Mouse (Mus musculus) CH12.LX (cell line): Measurements from ENCODE around the gene Rasgrp2. TPM values are rescaled to one million over a fixed set of nuclear protein-coding genes. Genes with fewer than 3 reads are reported as not detected.

Experiments used
- DNase-seq: peaks from one replicate; pipeline ENCODE4 v3.0.0-alpha.2; 2013; ENCODE audit errors: extremely low read depth
- H3K27ac ChIP-seq: 2 replicates; pipeline ENCODE4 v1.5.1; 2012; ENCODE audit warnings: low read depth, mild to moderate bottlenecking, control low read depth, moderate library complexity; ENCODE audit not compliant: insufficient read depth
- H3K27me3 ChIP-seq: replicated peaks from 2 replicates; pipeline ENCODE3; 2012; ENCODE audit warnings: inconsistent platforms
- H3K36me3 ChIP-seq, 2 experiments: replicated peaks in 1 of 2; 2 replicates each; pipeline versions ENCODE3 to v1.6.1; 2012; ENCODE audit warnings: inconsistent platforms in 1 of 2, low read length in 1 of 2, mild to moderate bottlenecking in 1 of 2, mixed read lengths in 1 of 2, moderate library complexity in 1 of 2; ENCODE audit not compliant: control insufficient read depth in 1 of 2, insufficient read depth in 1 of 2
- H3K4me1 ChIP-seq, 2 experiments: 2 replicates each; pipeline ENCODE4 v1.6.1; 2012; ENCODE audit warnings: inconsistent platforms in 1 of 2, moderate library complexity in 1 of 2; ENCODE audit not compliant: insufficient read depth in 2 of 2, control insufficient read depth in 1 of 2
- H3K4me2 ChIP-seq: 2 replicates; pipeline ENCODE4 v1.6.1; 2012; ENCODE audit warnings: low read depth, mild to moderate bottlenecking, control low read depth; ENCODE audit not compliant: poor library complexity, insufficient read depth, severe bottlenecking
- H3K4me3 ChIP-seq, 3 experiments: fragments of 150-350 bp in 1 of 3; sonication (generic) in 1 of 3; replicated peaks in 1 of 3; 2 replicates each; pipeline versions ENCODE3 to v1.5.1; 2011 to 2012; ENCODE audit warnings: low read depth in 2 of 3, low read length in 2 of 3, mild to moderate bottlenecking in 2 of 3, moderate library complexity in 2 of 3, control low read depth in 1 of 3, improper control_type of control experiment in 1 of 3, inconsistent platforms in 1 of 3, mixed read lengths in 1 of 3; ENCODE audit not compliant: poor library complexity in 1 of 3
- H3K79me2 ChIP-seq: replicated peaks from 2 replicates; pipeline ENCODE4 v1.6.1; 2012; ENCODE audit warnings: mild to moderate bottlenecking, moderate library complexity; ENCODE audit not compliant: control insufficient read depth, poor library complexity, insufficient read depth, severe bottlenecking; ENCODE audit errors: extremely low read depth
- H3K9ac ChIP-seq: 2 replicates; pipeline ENCODE4 v1.6.1; 2012; ENCODE audit warnings: low read depth, mild to moderate bottlenecking, control low read depth, moderate library complexity; ENCODE audit not compliant: insufficient read depth
- H3K9me3 ChIP-seq: replicated peaks from 2 replicates; pipeline ENCODE3; 2012; ENCODE audit warnings: low read length, inconsistent platforms, mixed read lengths
- BHLHE40 ChIP-seq: IDR thresholded peaks from 2 replicates; pipeline ENCODE4 v1.6.1; 2011; ENCODE audit warnings: mild to moderate bottlenecking, low read depth, low read length, improper control_type of control experiment
- CHD1 ChIP-seq: IDR thresholded peaks from 2 replicates; pipeline ENCODE4 v1.6.1; 2012; ENCODE audit warnings: low read depth, low read length, improper control_type of control experiment, inconsistent platforms
- ELF1 ChIP-seq: IDR thresholded peaks from 2 replicates; pipeline ENCODE4 v1.6.1; 2014; ENCODE audit warnings: low read depth, mild to moderate bottlenecking, inconsistent platforms, low read length, improper control_type of control experiment
- GABPA ChIP-seq: IDR thresholded peaks from 2 replicates; pipeline ENCODE4 v1.6.1; 2012; ENCODE audit warnings: low read depth, low read length, improper control_type of control experiment, inconsistent platforms; ENCODE audit not compliant: insufficient replicate concordance
- HCFC1 ChIP-seq: IDR thresholded peaks from 2 replicates; pipeline ENCODE4 v1.6.1; 2012; ENCODE audit warnings: low read depth, mild to moderate bottlenecking, inconsistent platforms, low read length, improper control_type of control experiment
- IRF4 ChIP-seq: IDR thresholded peaks from 2 replicates; pipeline ENCODE4 v1.6.1; 2014; ENCODE audit warnings: low read depth, mild to moderate bottlenecking, inconsistent platforms, low read length, improper control_type of control experiment
- KAT2A ChIP-seq: IDR thresholded peaks from 2 replicates; pipeline ENCODE4 v1.6.1; 2012; ENCODE audit warnings: low read length, improper control_type of control experiment, inconsistent platforms; ENCODE audit not compliant: insufficient replicate concordance
- MAX ChIP-seq: IDR thresholded peaks from 2 replicates; pipeline ENCODE4 v1.6.1; 2011; ENCODE audit warnings: low read length, improper control_type of control experiment
- MXI1 ChIP-seq: IDR thresholded peaks from 2 replicates; pipeline ENCODE4 v1.6.1; 2011; ENCODE audit warnings: mild to moderate bottlenecking, low read depth, low read length, improper control_type of control experiment
- PAX5 ChIP-seq: IDR thresholded peaks from 2 replicates; pipeline ENCODE4 v1.6.1; 2012; ENCODE audit warnings: low read length, inconsistent platforms, mixed read lengths
- SMC3 ChIP-seq: IDR thresholded peaks from 2 replicates; pipeline ENCODE4 v1.6.1; 2011; ENCODE audit warnings: low read depth, low read length, improper control_type of control experiment
- TBP ChIP-seq: conservative IDR thresholded peaks from 2 replicates; pipeline ENCODE4 v1.6.1; 2011; ENCODE audit warnings: low read depth, low read length, improper control_type of control experiment
- TCF12 ChIP-seq: IDR thresholded peaks from 2 replicates; pipeline ENCODE4 v1.6.1; 2014; ENCODE audit warnings: low read depth, mild to moderate bottlenecking, inconsistent platforms, low read length, improper control_type of control experiment
- USF2 ChIP-seq: conservative IDR thresholded peaks from 2 replicates; pipeline ENCODE4 v1.6.1; 2011; ENCODE audit warnings: low read depth, low read length, improper control_type of control experiment
- ZKSCAN1 ChIP-seq: IDR thresholded peaks from 2 replicates; pipeline ENCODE4 v1.6.1; 2012; ENCODE audit warnings: low read depth, inconsistent platforms, low read length, improper control_type of control experiment, borderline replicate concordance
- dilution Hi-C: fragments of 300-500 bp; cut with MboI; formaldehyde crosslinking; loops from 2 replicates; pipeline ENCODE4 v1.14.3; 2020; ENCODE audit warnings: low sequenced_read_pairs; ENCODE audit not compliant: extremely low pct_unique_long_range_greater_than_20kb, extremely low pct_ligation_motif_present
- in situ Hi-C: fragments of 300-500 bp; cut with MboI; formaldehyde crosslinking; loops from 3 replicates; pipeline ENCODE4 v1.14.3; 2019; ENCODE audit warnings: low sequenced_read_pairs, low pct_ligation_motif_present, low pct_unique_long_range_greater_than_20kb, mixed read lengths
- polyA plus RNA-seq: library from polyadenylated mRNA; unstranded; fragments of >175 nt; gene quantifications from 2 replicates; pipeline ENCODE4 v1.2.1, GENCODE M21; 2012; ENCODE audit warnings: low read depth; ENCODE audit not compliant: insufficient read length
- total RNA-seq, 2 experiments: library from RNA; depleted of rRNA; stranded (reverse); fragments of 300-350 nt in 1 of 2; fragments of >200 nt in 1 of 2; gene quantifications; 2 replicates each; pipeline ENCODE4 v1.2.3; 2012 to 2014

The Rasgrp2 gene
- total and polyA plus RNA-seq, 3 experiments = 9.3 to 26.0 (median 16.9) TPM

- peaks cover 57% of the 10 kb centered on the region for H3K27me3 ChIP-seq
- H3K27ac ChIP-seq = no peak overlapping the region
- in situ Hi-C loops = no loop called here
- H3K79me2 ChIP-seq = no peaks in the 10 kb centered on the region
- no peak for DNase-seq
- H3K4me1 ChIP-seq = peaks cover 4 to 46% of the 10 kb centered on the region in 2 experiments
- H3K36me3 ChIP-seq = no peaks in the 10 kb centered on the region
- no peak overlapping the region for H3K4me2 ChIP-seq
- H3K9me3 ChIP-seq = no peaks in the 10 kb centered on the region
- no peak overlapping the region for H3K9ac ChIP-seq
- TF ChIP-seq BHLHE40 = no peak
- TF ChIP-seq KAT2A = no peak
- no peak for TF ChIP-seq TCF12
- no peak for TF ChIP-seq ZKSCAN1
- TF ChIP-seq GABPA = no peak
- no peak for TF ChIP-seq PAX5
- no peak for TF ChIP-seq IRF4
- no peak for TF ChIP-seq MAX
- no peak for TF ChIP-seq HCFC1
- H3K4me3 ChIP-seq = no peak overlapping the region
- dilution Hi-C loops = no loop called here
Observed at GRCm38 (mm10) chr19:6452672-6453310, 53.7 kb downstream of the Rasgrp2 start.

- Histone ChIP-seq H3K9me3 (no peaks in the 10 kb centered on the region), H3K4me1 (peaks cover 4 to 44% of the 10 kb centered on the region in 2 experiments), H3K9ac (no peak overlapping the region)
- no peak for DNase-seq
- dilution Hi-C loops = no loop called here
- in situ Hi-C loops = no loop called here
- TF ChIP-seq GABPA (no peak), IRF4 (no peak), KAT2A (no peak), ZKSCAN1 (no peak), CHD1 (no peak), TBP (no peak), MXI1 (no peak), ELF1 (no peak), BHLHE40 (no peak), SMC3 (no peak), USF2 (no peak)
- TF ChIP-seq, all 38 proteins: peak for 0
- no peak overlapping the region for H3K4me2 ChIP-seq
- peaks cover 62% of the 10 kb centered on the region for H3K27me3 ChIP-seq
- H3K36me3 ChIP-seq = no peaks in the 10 kb centered on the region
- H3K79me2 ChIP-seq = no peaks in the 10 kb centered on the region
- H3K4me3 ChIP-seq = no peak overlapping the region
- no peak overlapping the region for H3K27ac ChIP-seq
Observed at GRCm38 (mm10) chr19:6453349-6453748, 54.2 kb downstream of the Rasgrp2 start.
